Mouse (Mus musculus) G1E-ER4 (cell line): Measurements from ENCODE around the gene Selenoo. TPM values are rescaled to one million over a fixed set of nuclear protein-coding genes. Genes with fewer than 3 reads are reported as not detected.

Source experiments
- GATA1 ChIP-seq: IDR thresholded peaks from one replicate; pipeline ENCODE4 v1.8.0; 2012; ENCODE audit warnings: low read length, inconsistent platforms
- polyA plus RNA-seq: library from polyadenylated mRNA; stranded (reverse); fragments of >175 nt; gene quantifications from 2 replicates; pipeline ENCODE4 v1.2.3, GENCODE M21; 2012

The Selenoo gene
- polyA plus RNA-seq, 1 experiment, result 19.7 TPM

DNA sequence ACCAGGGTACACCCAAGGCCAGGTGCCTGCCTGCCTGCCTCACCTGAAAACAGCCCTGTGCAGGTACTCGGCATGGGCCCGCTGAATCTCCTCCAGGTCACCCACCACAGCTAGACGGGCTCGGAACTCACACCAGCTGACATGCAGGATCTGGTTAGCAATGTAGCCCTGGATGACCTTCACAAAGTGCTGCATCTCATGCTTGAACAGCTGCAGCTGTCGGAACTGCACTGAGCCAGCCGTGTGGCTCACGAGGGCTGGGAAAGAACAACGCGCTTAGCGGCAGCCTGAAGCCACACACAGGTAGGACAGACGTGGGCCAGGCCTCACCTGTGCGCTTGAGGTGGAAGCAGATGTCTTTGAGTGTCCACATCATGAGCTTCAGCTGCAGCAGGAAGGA is 11.9 kb downstream of the Selenoo start:
- TF ChIP-seq GATA1, result no peak

DNA sequence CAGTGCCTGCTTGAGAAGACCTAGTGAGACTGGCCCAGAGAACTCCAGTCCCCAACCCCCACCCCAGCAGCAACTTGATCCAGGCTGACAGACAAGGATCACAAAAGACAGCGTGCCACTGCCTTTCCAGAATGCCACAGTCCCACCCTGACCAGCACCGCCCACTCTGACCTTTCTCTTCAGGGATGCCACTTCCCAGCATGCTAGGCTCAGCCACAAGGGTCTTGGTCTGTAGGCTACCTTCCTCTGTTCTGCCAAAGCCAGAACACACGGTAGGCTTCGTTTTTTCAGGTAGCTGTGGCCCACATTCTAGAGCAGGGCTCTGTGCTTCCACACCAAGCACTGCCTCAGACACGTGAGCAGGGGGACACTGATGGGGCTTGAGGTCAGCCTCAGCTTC is 13.8 kb downstream of the Selenoo start:
- no peak for TF ChIP-seq GATA1

DNA sequence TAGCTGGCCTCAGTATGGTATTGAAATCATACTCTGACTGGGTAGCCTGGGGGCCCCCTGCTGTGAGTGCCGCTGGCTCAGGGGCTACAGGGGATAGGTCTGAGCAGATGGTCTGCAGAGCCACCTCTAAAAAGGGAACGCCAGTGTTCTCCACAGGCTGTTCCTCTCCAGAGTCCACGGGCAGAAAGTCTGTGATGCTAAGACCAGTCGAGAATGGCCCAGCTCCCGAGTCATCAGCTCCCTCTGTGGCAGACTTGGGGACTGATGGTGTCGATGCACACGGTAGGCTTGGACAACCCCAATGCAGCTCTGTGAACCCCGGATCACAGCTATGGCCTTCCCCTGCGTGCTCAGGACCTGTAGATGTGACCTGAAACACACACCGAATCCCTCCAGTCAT is 15.0 kb downstream of the Selenoo start:
- no peak for TF ChIP-seq GATA1

DNA sequence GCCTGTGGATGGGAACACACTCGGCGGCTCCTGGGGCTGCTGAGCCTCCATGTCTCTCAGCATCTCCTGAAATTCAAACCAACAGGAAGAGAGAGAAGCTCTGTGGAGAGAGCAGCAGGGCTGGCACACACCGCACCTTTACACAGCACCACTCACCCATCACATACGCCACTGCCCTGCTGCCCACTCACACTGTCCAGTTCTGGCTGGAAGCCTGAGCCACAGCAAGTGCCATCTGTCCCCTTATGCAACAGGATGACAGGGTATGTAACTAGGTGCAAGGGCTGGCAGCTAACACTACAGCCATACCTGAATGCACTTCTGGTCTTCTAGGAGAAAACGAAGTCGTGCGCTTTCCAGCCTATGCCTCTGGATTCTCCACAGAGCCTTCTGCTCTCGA is 15.5 kb downstream of the Selenoo start:
- TF ChIP-seq GATA1, result no peak

DNA sequence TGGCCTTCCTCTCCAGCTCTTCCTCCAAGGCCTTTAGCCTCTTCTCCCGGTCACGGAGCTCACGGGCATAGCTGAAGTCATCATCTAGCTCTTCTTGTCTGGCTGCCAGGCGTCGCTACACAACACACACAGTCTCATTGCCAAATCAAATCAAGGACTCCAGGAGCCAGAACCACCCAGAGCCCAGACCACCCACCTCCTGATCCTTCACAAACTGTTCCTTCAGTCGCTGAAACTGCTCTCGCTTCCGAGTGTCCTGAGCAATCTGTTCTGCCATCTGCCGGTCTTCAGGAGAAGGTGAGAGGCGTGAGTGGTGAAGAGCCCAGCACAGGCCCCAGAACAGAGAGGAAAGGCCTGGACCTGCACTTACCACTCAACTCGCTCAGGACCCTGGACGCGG is 17.2 kb downstream of the Selenoo start:
- TF ChIP-seq GATA1, result no peak

DNA sequence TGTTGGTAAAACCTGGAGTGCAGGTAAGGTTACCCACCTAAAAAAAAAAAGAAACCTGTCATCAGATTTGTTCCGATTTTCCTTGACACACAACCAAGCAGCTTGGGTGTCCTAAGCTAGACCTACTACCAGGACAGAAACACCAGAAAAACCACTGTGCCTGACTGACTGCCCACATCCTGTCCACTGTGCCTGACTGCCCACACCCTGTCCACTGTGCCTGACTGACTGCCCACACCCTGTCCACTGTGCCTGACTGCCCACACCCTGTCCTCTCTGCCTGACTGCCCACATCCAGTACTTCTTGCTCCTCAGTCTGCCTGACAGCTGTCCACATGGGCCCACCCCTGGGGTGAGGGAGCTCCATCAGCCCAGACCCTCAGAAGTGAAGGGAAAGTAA is 18.1 kb downstream of the Selenoo start:
- TF ChIP-seq GATA1, result no peak

DNA sequence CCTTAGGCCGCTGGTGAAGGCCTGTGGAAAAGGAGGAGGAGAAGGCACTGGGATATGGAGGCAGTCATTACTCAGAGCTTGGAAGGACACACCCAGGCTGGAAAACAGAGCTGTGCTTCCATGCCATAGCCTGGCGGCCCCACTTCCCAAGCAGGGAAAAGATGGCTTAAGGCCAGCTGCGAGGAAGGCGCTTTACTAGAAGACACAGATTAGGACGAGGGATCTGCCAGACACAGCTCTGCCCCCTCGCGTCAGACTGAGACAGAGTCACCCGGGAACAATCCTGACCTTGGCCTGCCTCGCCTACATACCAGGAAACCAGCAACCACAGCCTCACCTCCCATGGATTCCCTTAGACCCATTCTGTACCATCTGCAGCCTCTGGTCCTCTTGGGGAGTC is 21.3 kb downstream of the Selenoo start:
- TF ChIP-seq GATA1, result no peak

DNA sequence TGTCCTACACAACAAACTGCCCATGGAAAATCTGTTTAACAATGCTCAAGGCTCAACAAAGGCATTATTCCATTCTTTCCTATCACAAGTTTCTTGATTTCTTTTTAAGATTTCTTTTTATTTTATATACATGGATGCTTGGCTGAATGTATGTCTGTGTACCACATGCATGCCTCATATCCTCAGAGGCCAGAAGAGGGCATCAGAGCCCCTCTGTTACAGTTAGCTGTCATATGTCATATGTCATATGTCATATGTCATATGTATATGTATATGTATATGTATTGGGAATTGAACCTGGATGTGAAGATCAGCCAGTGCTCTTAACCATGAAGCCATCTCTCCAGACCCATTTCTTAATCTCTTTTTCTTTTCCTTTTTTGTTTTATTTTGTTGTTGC is 29.1 kb downstream of the Selenoo start:
- no peak for TF ChIP-seq GATA1

DNA sequence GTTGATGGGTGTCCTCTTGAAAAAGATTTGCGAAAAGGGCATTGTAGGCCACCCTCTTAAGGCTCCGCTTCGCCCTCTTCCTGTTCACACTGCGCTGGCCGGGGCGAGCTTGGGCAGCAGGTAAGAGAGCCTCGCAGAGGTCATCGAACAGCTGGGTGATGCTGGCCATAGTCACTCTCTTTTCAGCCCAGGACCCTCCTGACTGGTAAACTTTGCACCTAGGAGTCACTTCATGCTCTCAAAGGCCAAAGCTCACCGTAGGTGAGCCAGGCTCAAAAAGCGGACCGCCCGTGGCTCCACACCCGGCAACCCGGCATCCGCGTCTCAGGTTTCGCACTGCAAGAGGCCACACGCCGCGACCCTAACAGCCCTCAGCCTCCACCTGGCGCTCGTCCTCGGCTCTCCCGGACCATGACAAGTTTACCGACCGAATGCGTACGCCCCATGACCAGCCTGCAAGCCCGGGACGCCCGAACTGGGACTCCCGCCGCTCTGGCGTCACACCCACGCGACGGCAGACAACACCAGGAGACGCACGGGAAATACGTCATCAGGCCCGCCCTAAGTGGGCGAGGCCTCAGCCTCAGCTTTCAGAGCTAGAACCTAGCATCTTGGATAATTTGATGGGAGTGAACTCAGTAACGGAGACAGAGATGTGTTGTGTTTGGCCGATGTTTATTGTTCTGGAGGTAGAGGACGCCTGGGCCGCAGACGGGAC is 33.9 kb downstream of the Selenoo start, which contains the start of gene Tubgcp6:
TSS of gene Tubgcp6 (minus strand) at position 464 of the 718 bp plus-strand sequence.
- no peak for TF ChIP-seq GATA1

DNA sequence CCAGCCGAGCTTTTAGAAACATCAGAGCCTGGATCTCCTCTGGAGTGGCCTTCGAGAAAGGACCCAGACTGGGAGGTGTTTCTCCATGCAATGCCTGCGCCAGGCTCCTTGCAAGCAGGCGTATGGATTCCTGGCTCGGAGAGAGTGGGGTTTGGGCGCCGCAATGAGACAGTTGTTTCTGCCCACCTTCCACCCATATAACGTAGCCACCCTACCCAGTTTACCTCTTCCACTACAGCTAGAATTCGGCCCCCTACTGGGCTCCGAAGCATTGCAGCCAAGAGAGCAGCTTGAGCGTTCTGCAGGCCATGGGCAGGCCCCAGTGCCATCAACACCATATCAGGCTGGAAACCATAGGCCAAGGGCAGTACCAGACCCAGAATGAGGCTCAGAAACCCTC is 34.7 kb downstream of the Selenoo start:
- TF ChIP-seq GATA1, result no peak

DNA sequence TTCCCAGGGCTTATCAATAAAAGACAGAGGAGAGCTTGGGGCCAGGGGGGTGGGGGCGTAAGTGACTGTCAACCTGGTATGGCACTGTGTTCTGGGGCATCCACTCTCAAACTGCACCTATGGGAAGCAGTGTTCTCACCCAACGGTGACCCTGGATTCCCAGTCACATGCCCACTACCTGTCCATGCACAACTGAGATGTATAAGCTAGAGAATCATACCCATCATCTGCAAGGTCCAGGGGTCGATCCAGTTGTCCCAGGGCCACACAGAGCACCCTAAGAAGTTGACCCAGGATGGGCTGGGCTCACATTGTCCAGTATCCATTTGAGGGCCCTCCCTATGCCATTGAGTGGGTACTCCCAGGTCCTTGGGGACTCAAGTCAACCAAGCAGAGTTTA is 35.4 kb downstream of the Selenoo start:
- TF ChIP-seq GATA1, result no peak

DNA sequence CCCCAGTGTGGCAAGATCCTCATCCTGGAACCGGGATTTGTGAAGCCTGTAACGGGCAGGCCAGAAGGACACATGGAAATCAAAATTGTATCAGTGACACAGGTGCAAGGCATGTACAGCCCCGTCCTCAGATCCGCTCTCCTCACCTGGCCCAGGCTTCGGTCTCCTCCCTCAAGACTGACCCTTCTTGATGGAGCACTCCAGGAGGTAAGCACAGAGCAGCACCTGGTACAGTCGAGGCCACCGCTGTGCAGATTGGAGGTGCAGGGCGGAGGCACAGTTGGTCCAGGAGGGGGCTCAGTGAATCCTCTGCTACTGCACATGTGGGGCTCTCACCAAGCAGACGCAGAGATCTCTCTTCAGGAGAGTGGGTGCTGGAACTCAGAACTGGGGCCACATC is 36.5 kb downstream of the Selenoo start:
- TF ChIP-seq GATA1, result no peak

DNA sequence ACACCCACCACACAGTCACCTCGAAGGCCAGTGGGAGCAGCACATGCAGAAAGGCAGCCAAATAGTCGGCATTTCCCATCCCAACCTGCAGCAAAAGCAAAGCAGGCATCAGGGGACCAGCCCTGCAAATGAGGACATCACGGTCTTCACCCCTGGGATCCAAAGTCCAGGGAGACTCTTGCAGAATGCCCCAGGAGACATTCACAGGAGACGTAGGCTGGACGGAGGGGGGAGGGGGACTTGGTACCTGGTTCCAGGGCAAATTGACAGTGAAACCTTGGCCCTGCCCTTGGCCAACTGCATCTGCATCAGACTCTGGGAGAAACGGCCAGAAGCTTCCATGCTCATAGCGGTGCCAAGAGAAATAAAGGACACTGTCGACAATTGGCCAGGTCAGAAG is 37.7 kb downstream of the Selenoo start:
- no peak for TF ChIP-seq GATA1

DNA sequence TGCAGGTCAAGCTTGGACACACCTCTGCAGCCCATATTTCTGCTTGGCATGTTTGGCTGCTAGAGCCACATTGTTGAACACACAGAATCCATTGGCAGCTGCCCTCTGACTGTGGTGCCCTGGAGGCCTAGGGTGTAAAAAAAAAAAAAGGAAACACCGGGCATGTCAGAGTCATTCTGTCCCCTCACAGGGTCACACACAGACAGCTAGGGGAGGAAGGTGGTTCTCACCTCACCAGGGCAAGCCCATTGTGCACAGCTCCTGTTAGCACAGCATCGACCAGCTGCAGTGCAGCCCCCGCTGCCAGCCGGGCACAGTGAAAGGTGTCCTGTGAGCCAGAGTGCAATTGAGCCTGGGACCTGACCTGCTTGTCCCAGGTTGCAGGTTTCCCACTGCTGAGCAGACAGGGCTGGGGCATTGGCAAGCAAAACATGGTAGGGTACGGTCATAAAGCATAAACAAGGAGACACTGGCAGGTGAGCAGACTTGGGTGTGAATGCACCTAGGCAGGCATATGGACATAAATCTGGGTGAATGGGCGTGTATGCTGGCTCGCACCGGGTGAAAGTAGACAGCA is 38.6 kb downstream of the Selenoo start:
- TF ChIP-seq GATA1, result no peak

DNA sequence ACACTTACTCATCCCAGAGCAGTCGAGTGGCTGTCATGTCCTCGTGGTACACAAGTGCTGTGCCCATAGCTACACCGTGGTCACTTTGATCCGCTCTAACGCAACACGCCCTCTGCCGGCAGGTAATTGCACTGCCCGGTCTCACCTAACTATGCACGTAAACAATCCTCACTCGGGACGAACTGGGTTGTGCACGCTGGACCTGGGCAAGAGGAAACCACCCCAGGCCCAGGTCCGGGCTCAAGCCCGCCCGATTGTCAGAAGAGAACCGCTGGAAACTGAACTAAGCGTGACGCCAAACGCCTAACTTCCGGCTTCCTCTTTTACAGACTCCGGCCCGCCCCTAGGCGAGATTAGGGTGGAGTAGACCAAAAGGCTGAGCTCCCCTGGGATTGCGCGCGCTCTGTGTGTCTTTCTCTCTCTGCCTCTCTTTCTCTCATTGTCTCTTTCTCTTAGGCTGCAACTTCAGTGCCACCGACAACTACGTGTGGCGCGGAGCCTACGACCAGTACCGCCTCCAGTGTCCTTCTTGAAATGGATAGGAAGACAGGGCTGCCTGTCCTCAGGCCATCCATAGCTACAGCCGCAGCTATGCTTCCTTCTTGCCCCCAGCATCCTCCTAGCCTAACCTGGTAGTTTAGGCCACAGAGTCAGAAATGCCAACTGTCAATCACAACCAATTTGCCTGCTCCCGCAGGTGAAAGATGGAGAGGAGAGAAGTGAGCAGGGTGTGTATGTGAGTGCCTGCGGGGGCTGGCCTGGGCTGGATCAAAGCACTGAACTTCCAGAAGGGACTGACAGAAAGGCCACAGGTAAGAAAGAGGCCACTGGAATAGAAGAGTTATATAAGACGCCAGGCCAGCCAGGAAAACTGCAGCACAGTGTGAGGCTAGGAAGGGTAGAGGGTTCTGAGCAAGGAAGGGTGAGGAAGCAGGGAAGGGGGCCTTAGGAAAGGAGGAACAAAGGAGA is 39.8 kb downstream of the Selenoo start, which contains the start of gene Hdac10:
TSS of gene Hdac10 (minus strand) at position 319 of the 969 bp plus-strand sequence.
- no peak for TF ChIP-seq GATA1

DNA sequence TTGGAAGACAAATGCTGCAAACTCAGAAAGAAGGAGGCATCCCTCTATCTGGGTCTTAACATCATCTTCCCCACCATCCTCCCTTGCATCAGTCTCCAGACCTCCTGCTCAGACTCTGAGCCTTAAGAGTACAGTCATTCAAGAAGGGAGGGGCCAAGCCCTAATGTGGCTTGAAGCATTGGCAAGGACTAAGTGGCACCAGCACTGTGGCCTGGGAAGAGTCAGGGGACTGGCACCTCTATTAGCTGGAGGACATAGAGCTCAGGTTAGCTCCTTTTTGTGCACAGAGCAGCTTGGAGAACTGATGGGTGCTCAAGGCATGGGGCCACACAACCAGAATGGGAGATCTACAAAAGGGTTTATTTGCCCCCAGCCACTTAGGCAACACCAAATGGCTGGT is 41.4 kb downstream of the Selenoo start:
- TF ChIP-seq GATA1, result no peak
